Mouse (Mus musculus): ENCODE data around the gene 2610528A11Rik. TPM values are rescaled to one million over a fixed set of nuclear protein-coding genes. Genes with fewer than 3 reads are reported as not detected.

2610528A11Rik gene
- polyA plus RNA-seq, 1 experiment from 2014 or later, result not detected

GRCm38 (mm10) chr14:37068516-37068915, 45.3 kb downstream of the 2610528A11Rik start:
- no peak overlapping the region for H3K27ac ChIP-seq
- no peaks in the 10 kb centered on the region; the same call in 1 of the 2 replicates for H3K4me1 ChIP-seq
- WGBS, result 22% methylated on average over 9 of the region's 9 CpGs
- H3K9me3 ChIP-seq, result no peaks in the 10 kb centered on the region
- no peaks in the 10 kb centered on the region for H3K27me3 ChIP-seq (replicated peaks)
- H3K4me2 ChIP-seq, result no peak overlapping the region
- no peaks in the 10 kb centered on the region for H3K36me3 ChIP-seq (replicated peaks)
- H3K9ac ChIP-seq, result no peak overlapping the region
- ATAC-seq (replicated peaks), result no peak
- no peak overlapping the region for H3K4me3 ChIP-seq

DNA sequence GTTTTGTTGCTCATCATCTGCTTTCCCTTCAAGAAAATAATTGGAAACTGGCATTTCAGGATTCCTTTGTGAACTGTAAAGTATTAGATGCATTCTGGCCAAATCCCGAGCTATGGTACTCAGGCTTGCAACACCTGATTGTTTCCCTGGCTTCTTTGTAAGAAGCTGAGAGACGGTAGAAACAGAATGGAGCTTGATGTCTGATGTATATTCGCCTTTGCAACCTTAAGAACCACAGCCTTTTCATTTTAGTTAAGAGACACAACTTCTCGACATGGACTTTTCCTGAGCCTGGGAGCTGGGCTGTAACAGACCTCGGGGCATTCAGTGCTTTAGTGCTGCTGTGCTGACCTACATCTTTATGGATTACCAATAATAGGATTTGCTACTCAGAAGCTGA, 46.2 kb downstream of the 2610528A11Rik start, which contains the start of gene Lrit2:
Gene Lrit2 (plus strand): TSS at position 301 of the 400 bp plus-strand sequence.
- ATAC-seq (replicated peaks), result no peak
- 68% methylated on average over 5 of the region's 5 CpGs for WGBS
- Histone ChIP-seq H3K4me3 (no peak within 1 kb of the TSS), H3K9ac (no peak within 1 kb of the TSS), H3K36me3 (replicated peaks) (no peaks in the 10 kb centered on the region), H3K9me3 (no peaks in the 10 kb centered on the region), H3K4me1 (no peaks in the 10 kb centered on the region; the same call in 1 of the 2 replicates), H3K4me2 (no peak within 1 kb of the TSS), H3K27me3 (replicated peaks) (no peaks in the 10 kb centered on the region), H3K27ac (no peak within 1 kb of the TSS)

- Histone ChIP-seq H3K27ac (no peak overlapping the region), H3K4me3 (no peak overlapping the region), H3K27me3 (replicated peaks) (no peaks in the 10 kb centered on the region; the same call in 1 of the 2 replicates), H3K4me1 (no peaks in the 10 kb centered on the region; the same call in 1 of the 2 replicates), H3K4me2 (no peak overlapping the region), H3K9me3 (no peaks in the 10 kb centered on the region), H3K9ac (no peak overlapping the region), H3K36me3 (replicated peaks) (no peaks in the 10 kb centered on the region)
- no peak for ATAC-seq (replicated peaks)
- 62% methylated on average over 2 of the region's 2 CpGs for WGBS
Observed at GRCm38 (mm10) chr14:37066636-37067035, 47.2 kb downstream of the 2610528A11Rik start.

GRCm38 (mm10) chr14:37064849-37065248, 49.0 kb downstream of the 2610528A11Rik start:
- Histone ChIP-seq H3K27ac (no peak overlapping the region), H3K4me1 (no peaks in the 10 kb centered on the region; the same call in 1 of the 2 replicates), H3K9ac (no peak overlapping the region), H3K9me3 (no peaks in the 10 kb centered on the region), H3K4me2 (no peak overlapping the region), H3K4me3 (no peak overlapping the region), H3K36me3 (replicated peaks) (no peaks in the 10 kb centered on the region), H3K27me3 (replicated peaks) (no peaks in the 10 kb centered on the region; the same call in 1 of the 2 replicates)
- 56% methylated on average over 2 of the region's 2 CpGs for WGBS
- no peak for ATAC-seq (replicated peaks)

Other genes with a start within 250 kb of the 2610528A11Rik start
- gene Ccser2, start 145.2 kb downstream of the 2610528A11Rik start, polyA plus RNA-seq (2015; fragmentation: Nextera tagmentation; extraction: Ambion mirVana), result 101 and 104 TPM in 2 replicates
- 0.21 TPM in 1 of 2 replicates, not detected in the other for gene Rgr, start 65.1 kb downstream of the 2610528A11Rik start, polyA plus RNA-seq (2015; fragmentation: Nextera tagmentation; extraction: Ambion mirVana)
- gene Lrit1, start 59.2 kb downstream of the 2610528A11Rik start, polyA plus RNA-seq (2015; fragmentation: Nextera tagmentation; extraction: Ambion mirVana), result not detected in 2 replicates
- gene Lrit2, start 46.1 kb downstream of the 2610528A11Rik start, polyA plus RNA-seq (2015; fragmentation: Nextera tagmentation; extraction: Ambion mirVana), result not detected in 2 replicates
- 2.3 and 2.6 TPM in 2 replicates for gene Cdhr1, start 15.7 kb downstream of the 2610528A11Rik start, polyA plus RNA-seq (2015; fragmentation: Nextera tagmentation; extraction: Ambion mirVana)
- 184 TPM in 2 replicates for gene Ghitm, start 21.2 kb upstream of the 2610528A11Rik start, polyA plus RNA-seq (2015; fragmentation: Nextera tagmentation; extraction: Ambion mirVana)